Mouse (Mus musculus) CH12.LX (cell line): ENCODE measurements around the gene Syn1.
A peak's percentile ranks its signal among the peaks of the same experiment; 100 is the strongest.

Source experiments
- CTCF ChIP-seq, 2 experiments: IDR thresholded peaks in 1 of 2; conservative IDR thresholded peaks in 1 of 2; 2 replicates each; pipeline ENCODE4 v1.5.1; 2011 to 2012; ENCODE audit warnings: low read depth in 2 of 2, low read length in 2 of 2, improper control_type of control experiment in 1 of 2, inconsistent platforms in 1 of 2, mild to moderate bottlenecking in 1 of 2, moderate library complexity in 1 of 2
- E2F4 ChIP-seq: IDR thresholded peaks from 2 replicates; pipeline ENCODE4 v1.6.1; 2011; ENCODE audit warnings: low read depth, low read length, improper control_type of control experiment; ENCODE audit not compliant: insufficient replicate concordance
- MAZ ChIP-seq: IDR thresholded peaks from 2 replicates; pipeline ENCODE4 v1.6.1; 2012; ENCODE audit warnings: low read depth, mild to moderate bottlenecking, inconsistent platforms, low read length, improper control_type of control experiment, moderate library complexity
- MXI1 ChIP-seq: IDR thresholded peaks from 2 replicates; pipeline ENCODE4 v1.6.1; 2011; ENCODE audit warnings: mild to moderate bottlenecking, low read depth, low read length, improper control_type of control experiment
- NRF1 ChIP-seq: IDR thresholded peaks from 2 replicates; pipeline ENCODE4 v1.6.1; 2014; ENCODE audit warnings: low read depth, mild to moderate bottlenecking, inconsistent platforms, low read length, improper control_type of control experiment, moderate library complexity
- POLR2A ChIP-seq: IDR thresholded peaks from 2 replicates; pipeline ENCODE4 v1.6.1; 2011; ENCODE audit warnings: low read depth, mild to moderate bottlenecking, improper control_type of control experiment, low read length

GRCm38 (mm10) chrX:20920844-20921364 lies at the start of gene Syn1:
- TF ChIP-seq CTCF (conservative IDR thresholded peaks at IDR 0.05 in 1 of 2, IDR thresholded peaks at IDR 0.05 in 1 of 2; ENCODE audit: low read depth in 2 of 2, low read length in 2 of 2) (no peak), NRF1 (peak; percentile 89), MAZ (no peak), MXI1 (no peak; the same call in 1 of the 2 replicates), E2F4 (no peak), POLR2A (no peak)
